Mouse (Mus musculus) midbrain, embryonic 14.5 days (tissue): Measurements from ENCODE around the gene Syn2. TPM values are rescaled to one million over a fixed set of nuclear protein-coding genes. Genes with fewer than 3 reads are reported as not detected.

Experiments
- ATAC-seq: fragments of 200-750 bp; cut with Nextera tagmentation; 2 replicates; pipeline ENCODE4 v1.8.0; 2017; ENCODE audit warnings: moderate number of reproducible peaks, moderate library complexity; ENCODE audit not compliant: low FRiP score, low TSS enrichment
- DNase-seq: peaks from one replicate; pipeline ENCODE4 v3.0.0-alpha.2; 2015
- H3K27ac ChIP-seq: fragments of 300-500 bp; sonication (generic); replicated peaks from 2 replicates; pipeline ENCODE4 v1.5.1; 2014; ENCODE audit warnings: mild to moderate bottlenecking, low read depth, low read length, moderate library complexity
- H3K27me3 ChIP-seq: fragments of 300-500 bp; sonication (generic); 2 replicates; pipeline ENCODE4 v1.6.1; 2014; ENCODE audit warnings: low read length, control low read depth, mixed read lengths; ENCODE audit not compliant: control insufficient read depth, insufficient read depth
- H3K36me3 ChIP-seq: fragments of 300-500 bp; sonication (generic); 2 replicates; pipeline ENCODE4 v1.6.1; 2014; ENCODE audit warnings: low read length, control low read depth; ENCODE audit not compliant: control insufficient read depth, insufficient read depth
- H3K4me1 ChIP-seq: fragments of 300-500 bp; sonication (generic); 2 replicates; pipeline ENCODE4 v1.6.1; 2014; ENCODE audit warnings: mild to moderate bottlenecking, antibody characterized with exemption, low read length, control low read depth; ENCODE audit not compliant: control insufficient read depth, insufficient read depth
- H3K4me2 ChIP-seq: fragments of 300-500 bp; sonication (generic); 2 replicates; pipeline ENCODE4 v1.6.1; 2014; ENCODE audit warnings: mild to moderate bottlenecking, low read length, moderate library complexity
- H3K4me3 ChIP-seq: fragments of 300-500 bp; sonication (generic); replicated peaks from 2 replicates; pipeline ENCODE4 v1.5.1; 2014; ENCODE audit warnings: low read depth, low read length
- H3K9ac ChIP-seq: fragments of 300-500 bp; sonication (generic); replicated peaks from 2 replicates; pipeline ENCODE4 v1.6.1; 2014; ENCODE audit warnings: mild to moderate bottlenecking, low read length, moderate library complexity
- H3K9me3 ChIP-seq: fragments of 300-500 bp; sonication (generic); 2 replicates; pipeline ENCODE4 v1.6.1; 2016; ENCODE audit warnings: low read length, control low read depth, mixed read lengths; ENCODE audit not compliant: control insufficient read depth
- WGBS: fragments of 180-500 bp; shearing (Covaris S2); extraction: QIAGEN DNeasy Blood & Tissue Kit; methylation state at CpG from one replicate; pipeline ENCODE4 v1.1.7; 2014; 5-methylcytosine and 5-hydroxymethylcytosine counted together
- microRNA-seq: library from miRNA; unstranded; fragments of <30 nt; microRNA quantifications from one replicate; pipeline ENCODE4, GENCODE M21; 2016
- polyA plus RNA-seq: library from polyadenylated mRNA; unstranded; fragments of >200 nt; fragmentation: Nextera tagmentation; extraction: Ambion mirVana; gene quantifications from 2 replicates; pipeline ENCODE4 v1.2.1, GENCODE M21; 2014

Syn2 gene
- polyA plus RNA-seq, 1 experiment from 2014 or later, result 39.9 TPM

- Histone ChIP-seq H3K27ac (no peak overlapping the region), H3K27me3 (no peaks in the 10 kb centered on the region), H3K4me2 (no peak overlapping the region), H3K4me3 (no peak overlapping the region), H3K9ac (no peak overlapping the region), H3K36me3 (no peaks in the 10 kb centered on the region), H3K4me1 (no peaks in the 10 kb centered on the region), H3K9me3 (0 out of 2 replicates have a peak, but pooled peaks cover 2% of the 10 kb centered on the region)
- no peak for DNase-seq
- WGBS, result 96% methylated on average over 5 of the region's 5 CpGs
- ATAC-seq, result no peak
These were observed 188.3 kb downstream of the Syn2 start for GRCm38 (mm10) chr6:115322956-115323355.

GRCm38 (mm10) chr6:115330964-115331363, 196.3 kb downstream of the Syn2 start:
- Histone ChIP-seq H3K4me3 (no peak overlapping the region), H3K27me3 (no peaks in the 10 kb centered on the region), H3K4me1 (no peaks in the 10 kb centered on the region), H3K36me3 (no peaks in the 10 kb centered on the region), H3K9me3 (0 out of 2 replicates have a peak, but pooled peaks cover 3% of the 10 kb centered on the region), H3K9ac (no peak overlapping the region), H3K27ac (no peak overlapping the region), H3K4me2 (no peak overlapping the region)
- ATAC-seq, result no peak
- no peak for DNase-seq

Small RNA genes within 50 kb of the gene (microRNA-seq; reads per million reads assigned to microRNA genes)
- not detected for gene Gm24767

Other genes starting within 250 kb of the Syn2 start
- 32.2 and 42.8 TPM in 2 replicates for gene Vgll4, start 164.9 kb upstream of the Syn2 start, polyA plus RNA-seq
- gene Tamm41, start 97.0 kb upstream of the Syn2 start, polyA plus RNA-seq, result 53.4 and 55.1 TPM in 2 replicates
- gene Gm17482, start 92.4 kb downstream of the Syn2 start, polyA plus RNA-seq, result not detected in 2 replicates
- gene Timp4, start 117.3 kb downstream of the Syn2 start, polyA plus RNA-seq, result 8.4 and 11.5 TPM in 2 replicates
- 0.36 and 0.77 TPM in 2 replicates for gene Pparg, start 226.0 kb downstream of the Syn2 start, polyA plus RNA-seq